Mouse (Mus musculus): ENCODE measurements around the gene Ndufaf3.

DNA sequence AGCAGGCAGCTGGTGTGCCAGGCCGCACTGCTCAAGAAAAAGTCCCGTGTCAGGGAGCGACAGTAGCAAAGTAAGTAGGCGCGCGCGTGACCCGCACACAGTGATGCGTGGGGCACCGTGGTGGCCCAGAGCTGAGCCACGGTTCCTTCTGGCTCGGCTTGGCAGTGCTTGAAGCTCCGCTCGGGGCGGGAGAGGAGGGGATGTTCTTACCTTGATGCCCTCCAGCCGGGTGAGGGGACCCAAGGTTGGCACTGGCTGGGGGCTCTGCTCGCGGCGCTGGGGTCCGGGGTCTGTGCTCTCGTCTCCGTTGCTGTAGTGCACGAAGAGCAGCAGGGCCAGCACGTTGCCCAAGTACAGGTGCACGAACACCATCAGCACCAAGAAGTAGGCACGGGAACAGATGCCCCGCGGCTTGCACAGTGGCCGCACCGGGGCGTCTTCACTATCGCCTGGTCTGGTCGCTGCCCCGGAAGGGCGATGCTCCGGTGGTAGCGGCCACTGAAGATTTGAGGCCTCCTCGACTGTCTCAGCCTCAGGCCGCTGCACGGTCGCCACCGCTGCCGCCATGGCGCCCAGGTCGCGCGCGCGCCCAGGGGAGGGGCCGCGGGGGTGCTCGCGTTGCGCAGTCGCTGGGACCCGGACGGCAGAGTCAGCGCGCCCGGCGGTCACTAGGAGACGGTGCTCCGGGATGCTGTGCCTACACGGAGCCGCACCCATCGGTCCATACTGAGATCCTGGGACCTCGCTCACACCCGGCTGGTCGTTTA is 29.9 kb upstream of the Ndufaf3 start, which contains the start of gene P4htm:
- TF ChIP-seq CTCF (IDR thresholded peaks at IDR 0.05; ENCODE audit: low read depth): no peak
- TF ChIP-seq EP300 (optimal IDR thresholded peaks at IDR 0.05): no peak

All from stomach, postnatal 0 days (tissue).